Mouse (Mus musculus) central nervous system, embryonic 18 days (tissue): ENCODE results near the gene Frmd4b. TPM values are rescaled to one million over a fixed set of nuclear protein-coding genes. Genes with fewer than 3 reads are reported as not detected.

Experiments
- polyA plus RNA-seq: library from polyadenylated mRNA; depleted of rRNA; stranded (reverse); fragments of >200 nt; gene quantifications from 2 replicates; pipeline ENCODE4 v1.2.3, GENCODE M21; 2012; rRNA removed

Gene Frmd4b
- polyA plus RNA-seq: 25.6 and 29.4 TPM in 2 replicates

GRCm38 (mm10) chr6:97617266-97617743 lies at the start of gene Frmd4b:
TSS of gene Frmd4b (minus strand) at chr6:97617541.

GRCm38 (mm10) chr6:97252711-97253221 lies 364.6 kb downstream of the Frmd4b start, which contains the start of gene Lmod3:
TSS of gene Lmod3 (minus strand) at chr6:97252759.

Other genes with a start within 250 kb of the Frmd4b start
- gene Mitf, start 189.5 kb upstream of the Frmd4b start, polyA plus RNA-seq: 1.7 TPM in 2 replicates